Mouse (Mus musculus) forebrain, postnatal 0 days (tissue): ENCODE data around the gene Alox12b. TPM values are rescaled to one million over a fixed set of nuclear protein-coding genes. Genes with fewer than 3 reads are reported as not detected.

Source experiments
- ATAC-seq: fragments of 200-750 bp; cut with Nextera tagmentation; 2 replicates; pipeline ENCODE4 v1.8.0; 2017; ENCODE audit warnings: mild to moderate bottlenecking, moderate library complexity
- DNase-seq: peaks from one replicate; pipeline ENCODE4 v3.0.0-alpha.2; 2015
- H3K27ac ChIP-seq: fragments of 300-500 bp; sonication (generic); 2 replicates; pipeline ENCODE4 v1.5.1; 2014; ENCODE audit warnings: low read depth, mild to moderate bottlenecking, antibody characterized with exemption, low read length, moderate library complexity, mixed read lengths
- H3K27me3 ChIP-seq: fragments of 300-500 bp; sonication (generic); 2 replicates; pipeline ENCODE4 v1.6.1; 2014; ENCODE audit warnings: mild to moderate bottlenecking, low read length, mixed read lengths; ENCODE audit not compliant: insufficient read depth
- H3K36me3 ChIP-seq: fragments of 300-500 bp; sonication (generic); 2 replicates; pipeline ENCODE4 v1.6.1; 2014; ENCODE audit warnings: mild to moderate bottlenecking, moderate library complexity; ENCODE audit not compliant: insufficient read depth
- H3K4me1 ChIP-seq: fragments of 300-500 bp; sonication (generic); 2 replicates; pipeline ENCODE4 v1.6.1; 2014; ENCODE audit warnings: antibody characterized with exemption; ENCODE audit not compliant: insufficient read depth
- H3K4me2 ChIP-seq: fragments of 300-500 bp; sonication (generic); 2 replicates; pipeline ENCODE4 v1.6.1; 2014; ENCODE audit warnings: low read depth, mild to moderate bottlenecking, moderate library complexity
- H3K4me3 ChIP-seq: fragments of 300-500 bp; sonication (generic); 2 replicates; pipeline ENCODE4 v1.5.1; 2014; ENCODE audit warnings: low read depth, low read length, mixed read lengths
- H3K9ac ChIP-seq: fragments of 300-500 bp; sonication (generic); 2 replicates; pipeline ENCODE4 v1.6.1; 2014; ENCODE audit warnings: mild to moderate bottlenecking
- H3K9me3 ChIP-seq: fragments of 300-500 bp; sonication (generic); 2 replicates; pipeline ENCODE4 v1.6.1; 2016; ENCODE audit warnings: low read length
- CTCF ChIP-seq: sonication (generic); IDR thresholded peaks from 2 replicates; pipeline ENCODE4 v1.5.1; 2016; ENCODE audit warnings: antibody characterized with exemption, control low read depth, low read depth
- WGBS: fragments of 180-500 bp; shearing (Covaris S2); extraction: QIAGEN DNeasy Blood & Tissue Kit; methylation state at CpG from one replicate; pipeline ENCODE4 v1.1.7; 2014; 5-methylcytosine and 5-hydroxymethylcytosine counted together
- polyA plus RNA-seq: library from polyadenylated mRNA; unstranded; fragments of >200 nt; fragmentation: Nextera tagmentation; extraction: Ambion mirVana; gene quantifications from 2 replicates; pipeline ENCODE4 v1.2.1, GENCODE M21; 2015
- total RNA-seq: library from RNA; depleted of rRNA; stranded (reverse); fragments of >200 nt; gene quantifications from 2 replicates; pipeline ENCODE4 v1.2.3, GENCODE M21; 2014

Alox12b gene
- total and polyA plus RNA-seq, 2 experiments from 2014 or later: 0.19 to 0.46 TPM

DNA sequence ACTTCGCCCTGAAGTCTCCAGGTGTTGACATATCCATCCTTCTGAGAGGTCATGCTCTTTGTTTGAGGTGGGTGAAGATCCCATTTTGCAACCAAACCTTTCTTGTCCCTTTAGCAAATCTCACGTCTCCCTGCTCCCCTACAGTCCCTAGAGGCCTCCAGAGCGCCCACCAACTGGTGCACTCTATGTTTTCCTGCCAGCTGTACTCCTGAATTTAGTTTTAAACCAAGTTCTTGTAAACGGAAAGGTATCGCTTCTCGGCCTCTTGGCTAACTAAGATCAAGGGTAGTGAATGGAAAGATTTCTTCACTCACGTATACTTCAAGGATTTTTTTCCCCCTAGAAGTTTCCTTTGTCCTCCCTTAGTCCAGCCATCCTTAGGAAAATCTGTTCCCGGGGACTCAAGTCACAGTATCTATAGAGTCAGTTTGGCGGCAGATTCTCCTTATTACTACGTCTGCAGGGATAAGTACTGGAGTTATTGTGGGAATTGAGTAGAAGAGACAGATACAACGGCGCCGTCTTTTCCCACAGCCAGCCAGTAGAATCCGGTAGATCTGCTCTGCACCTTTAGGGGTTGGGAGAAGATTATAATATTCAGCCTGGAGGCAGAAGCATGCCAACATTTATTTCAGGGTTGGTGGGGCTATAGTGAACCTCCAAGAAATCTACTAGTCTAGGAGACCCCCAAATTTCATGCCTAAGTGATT lies 37.2 kb upstream of the Alox12b start:
- TF ChIP-seq CTCF: no peak
- peak; percentile 7 for DNase-seq
- Histone ChIP-seq H3K9ac (no peak overlapping the region), H3K4me3 (peak overlapping the region; percentile 85), H3K36me3 (no peaks in the 10 kb centered on the region), H3K9me3 (no peaks in the 10 kb centered on the region), H3K27me3 (no peaks in the 10 kb centered on the region), H3K4me2 (peak overlapping the region; percentile 96), H3K4me1 (peaks cover 18% of the 10 kb centered on the region), H3K27ac (no peak overlapping the region)
- WGBS: 40% methylated on average over 14 of the region's 14 CpGs
- no peak for ATAC-seq

GRCm38 (mm10) chr11:69120221-69121000 lies 36.4 kb upstream of the Alox12b start, which contains the start of gene Hes7:
Gene Hes7, plus strand, starts transcription at chr11:69120404.
- DNase-seq: no peak
- no peak for ATAC-seq
- H3K4me1 ChIP-seq: peaks cover 18% of the 10 kb centered on the region
- no peak within 1 kb of the TSS for H3K27ac ChIP-seq
- no peaks in the 10 kb centered on the region for H3K36me3 ChIP-seq
- no peaks in the 10 kb centered on the region for H3K27me3 ChIP-seq
- peak within 1 kb of the TSS; percentile 96 for H3K4me2 ChIP-seq
- peak within 1 kb of the TSS; percentile 73 for H3K9ac ChIP-seq
- no peaks in the 10 kb centered on the region for H3K9me3 ChIP-seq
- H3K4me3 ChIP-seq: peak within 1 kb of the TSS; percentile 85
- WGBS: 7% methylated on average over 27 of the region's 27 CpGs
- TF ChIP-seq CTCF: no peak

- H3K4me2 ChIP-seq: peak overlapping the region; percentile 96
- TF ChIP-seq CTCF: no peak
- no peaks in the 10 kb centered on the region for H3K36me3 ChIP-seq
- WGBS: 4% methylated on average over 33 of the region's 33 CpGs
- H3K4me1 ChIP-seq: peaks cover 18% of the 10 kb centered on the region
- no peaks in the 10 kb centered on the region for H3K27me3 ChIP-seq
- H3K9me3 ChIP-seq: no peaks in the 10 kb centered on the region
- no peak overlapping the region for H3K27ac ChIP-seq
- no peak for ATAC-seq
- peak overlapping the region; percentile 85 for H3K4me3 ChIP-seq
- H3K9ac ChIP-seq: peak overlapping the region; percentile 73
- peak; percentile 11 for DNase-seq
These were observed 35.6 kb upstream of the Alox12b start for GRCm38 (mm10) chr11:69121001-69121740.

GRCm38 (mm10) chr11:69121741-69122335 lies 35.0 kb upstream of the Alox12b start:
- H3K27me3 ChIP-seq: no peaks in the 10 kb centered on the region
- TF ChIP-seq CTCF: no peak
- H3K9me3 ChIP-seq: no peaks in the 10 kb centered on the region
- no peak for ATAC-seq
- peak overlapping the region; percentile 75 for H3K27ac ChIP-seq
- 3% methylated on average over 31 of the region's 32 CpGs for WGBS
- H3K4me3 ChIP-seq: peak overlapping the region; percentile 85
- H3K9ac ChIP-seq: peak overlapping the region; percentile 73
- no peaks in the 10 kb centered on the region for H3K36me3 ChIP-seq
- peaks cover 18% of the 10 kb centered on the region for H3K4me1 ChIP-seq
- peak; percentile 61 for DNase-seq
- peak overlapping the region; percentile 96 for H3K4me2 ChIP-seq

DNA sequence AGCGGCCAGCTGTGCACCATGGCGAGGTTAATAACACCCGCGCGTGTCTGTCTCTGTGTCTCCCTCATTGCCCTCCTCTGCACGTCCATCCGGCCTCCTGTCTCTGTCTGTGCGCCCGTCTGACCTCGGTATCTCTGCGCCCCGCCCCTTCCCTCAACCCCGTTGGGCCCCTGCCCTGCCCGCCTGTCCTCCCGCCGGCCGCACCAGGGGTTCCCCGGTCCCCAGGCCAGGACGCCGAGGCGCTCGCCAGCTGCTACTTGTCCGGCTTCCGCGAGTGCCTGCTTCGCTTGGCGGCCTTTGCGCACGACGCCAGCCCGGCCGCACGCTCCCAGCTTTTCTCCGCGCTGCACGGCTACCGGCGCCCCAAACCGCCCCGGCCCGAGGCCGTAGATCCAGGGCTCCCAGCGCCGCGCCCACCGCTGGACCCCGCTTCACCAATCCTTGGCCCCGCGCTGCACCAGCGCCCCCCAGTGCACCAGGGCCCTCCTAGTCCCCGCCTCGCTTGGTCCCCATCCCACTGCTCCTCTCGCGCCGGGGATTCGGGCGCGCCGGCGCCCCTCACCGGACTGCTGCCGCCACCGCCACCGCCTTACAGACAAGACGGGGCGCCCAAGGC lies 34.3 kb upstream of the Alox12b start, which contains the start of gene 9130213A22Rik:
Gene 9130213A22Rik (minus strand): TSS at position 254 of the 616 bp plus-strand sequence.
- ATAC-seq: peak; percentile 63
- no peaks in the 10 kb centered on the region for H3K27me3 ChIP-seq
- no peaks in the 10 kb centered on the region for H3K9me3 ChIP-seq
- peak within 1 kb of the TSS; percentile 85 for H3K4me3 ChIP-seq
- peak within 1 kb of the TSS; percentile 96 for H3K4me2 ChIP-seq
- H3K4me1 ChIP-seq: peaks cover 18% of the 10 kb centered on the region
- H3K36me3 ChIP-seq: no peaks in the 10 kb centered on the region
- DNase-seq: peak; percentile 89
- WGBS: 1% methylated on average over 65 of the region's 66 CpGs
- peak; percentile 79 for TF ChIP-seq CTCF
- H3K9ac ChIP-seq: peak within 1 kb of the TSS; percentile 73
- H3K27ac ChIP-seq: peak within 1 kb of the TSS; percentile 75

DNA sequence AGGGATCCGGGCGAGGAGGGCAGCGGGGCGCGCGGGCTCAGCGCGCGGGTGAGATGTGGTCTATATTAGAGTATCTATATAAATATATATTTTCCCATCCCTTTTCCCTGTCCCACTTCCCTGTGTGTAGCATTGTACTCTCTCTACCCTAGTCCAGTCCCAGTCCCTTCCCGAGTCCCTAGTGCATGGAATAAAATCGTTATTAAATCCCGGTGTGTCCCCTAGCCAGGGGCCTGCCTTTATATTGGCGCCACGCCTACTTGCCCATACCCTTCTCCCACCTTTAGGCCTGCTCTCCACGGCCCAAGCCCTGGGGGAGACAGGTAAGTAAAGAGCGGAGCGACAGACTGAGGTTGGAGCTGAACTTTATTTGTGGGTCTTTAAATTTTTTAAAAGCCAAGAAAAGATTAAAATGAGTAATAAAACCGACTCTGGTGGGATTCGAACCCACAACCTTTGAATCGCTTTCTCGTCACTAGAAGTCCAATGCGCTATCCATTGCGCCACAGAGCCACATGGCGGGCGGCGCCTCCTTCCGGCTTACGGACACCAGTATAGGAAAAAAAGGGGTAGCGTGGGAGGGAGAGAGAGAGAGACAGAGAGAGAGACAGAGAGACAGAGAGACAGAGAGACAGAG lies 33.6 kb upstream of the Alox12b start:
- Histone ChIP-seq H3K4me1 (peaks cover 18% of the 10 kb centered on the region), H3K36me3 (no peaks in the 10 kb centered on the region), H3K4me2 (peak overlapping the region; percentile 96), H3K27ac (peak overlapping the region; percentile 88), H3K4me3 (peak overlapping the region; percentile 85), H3K27me3 (no peaks in the 10 kb centered on the region), H3K9me3 (no peaks in the 10 kb centered on the region), H3K9ac (peak overlapping the region; percentile 73)
- TF ChIP-seq CTCF: peak; percentile 52
- WGBS: under 1% methylated on average over 29 of the region's 29 CpGs
- ATAC-seq (no peak), DNase-seq (peak; percentile 95)
